Mouse (Mus musculus) layer of hippocampus, adult 9-10 months (tissue): ENCODE measurements around the gene D8Ertd738e.

Experiments
- DNase-seq: peaks from one replicate; pipeline ENCODE4 v3.0.0; 2022; ENCODE audit warnings: low spot score

The D8Ertd738e gene

GRCm38 (mm10) chr8:84236410-84236997 is 13.0 kb downstream of the D8Ertd738e start:
- DNase-seq, result no peak

- DNase-seq, result no peak
Measured at GRCm38 (mm10) chr8:84235746-84236409, 13.6 kb downstream of the D8Ertd738e start.

DNA sequence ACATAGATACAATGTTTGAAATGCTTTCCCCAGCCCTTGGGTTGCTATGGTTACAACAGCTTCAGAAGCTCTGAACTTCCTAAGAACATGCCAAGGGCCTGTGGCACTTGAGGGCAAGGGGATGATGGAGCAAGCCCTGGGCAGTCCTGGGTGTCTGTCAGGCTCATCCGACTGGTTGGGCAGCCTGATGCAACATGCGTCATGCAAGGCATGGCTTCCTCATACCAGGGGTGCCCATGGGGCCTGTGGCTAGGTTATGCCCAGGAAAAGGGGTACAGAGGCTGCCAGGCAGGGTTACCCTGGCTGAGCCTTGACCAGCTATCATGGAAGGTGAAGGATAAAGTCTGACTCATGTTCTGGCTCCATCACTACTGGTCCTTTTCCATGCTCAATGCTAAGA is 16.5 kb downstream of the D8Ertd738e start:
- DNase-seq, result no peak

GRCm38 (mm10) chr8:84230735-84231134 is 18.8 kb downstream of the D8Ertd738e start:
- no peak for DNase-seq

DNA sequence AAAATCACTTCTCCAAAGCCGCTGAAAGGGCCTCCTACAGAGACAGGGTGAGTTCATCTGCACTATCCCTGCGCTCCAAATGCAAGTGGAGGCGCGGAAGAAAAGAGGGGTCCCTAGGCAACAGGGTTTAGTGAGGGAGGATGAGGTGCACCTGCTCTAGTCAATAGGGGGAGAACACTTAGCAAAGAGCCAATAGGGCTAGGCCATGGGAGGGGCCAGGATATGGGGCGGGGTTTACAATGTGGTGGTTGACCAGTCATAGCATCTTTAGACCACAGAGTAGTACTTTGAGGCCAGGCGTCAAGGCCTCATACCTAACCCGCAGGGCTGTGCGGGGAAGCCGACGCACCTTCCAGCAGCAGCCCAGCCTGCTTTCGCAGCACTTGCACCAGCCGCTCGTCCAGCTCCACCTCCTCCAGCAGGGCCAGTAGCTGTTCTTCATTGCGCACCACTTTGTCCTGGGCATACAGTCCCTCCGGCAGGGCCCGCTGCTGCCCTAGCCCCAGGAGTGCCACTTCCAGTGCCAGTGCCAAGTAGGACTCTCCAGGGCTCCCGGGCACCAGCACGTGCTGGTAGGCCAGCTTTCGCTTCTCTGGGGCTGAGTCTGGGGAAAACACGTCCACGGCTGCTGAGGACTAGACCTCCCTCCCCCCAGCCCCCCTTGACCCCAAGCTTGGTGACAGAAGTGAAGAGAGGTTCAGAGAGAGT is 26.0 kb downstream of the D8Ertd738e start:
- no peak for DNase-seq

DNA sequence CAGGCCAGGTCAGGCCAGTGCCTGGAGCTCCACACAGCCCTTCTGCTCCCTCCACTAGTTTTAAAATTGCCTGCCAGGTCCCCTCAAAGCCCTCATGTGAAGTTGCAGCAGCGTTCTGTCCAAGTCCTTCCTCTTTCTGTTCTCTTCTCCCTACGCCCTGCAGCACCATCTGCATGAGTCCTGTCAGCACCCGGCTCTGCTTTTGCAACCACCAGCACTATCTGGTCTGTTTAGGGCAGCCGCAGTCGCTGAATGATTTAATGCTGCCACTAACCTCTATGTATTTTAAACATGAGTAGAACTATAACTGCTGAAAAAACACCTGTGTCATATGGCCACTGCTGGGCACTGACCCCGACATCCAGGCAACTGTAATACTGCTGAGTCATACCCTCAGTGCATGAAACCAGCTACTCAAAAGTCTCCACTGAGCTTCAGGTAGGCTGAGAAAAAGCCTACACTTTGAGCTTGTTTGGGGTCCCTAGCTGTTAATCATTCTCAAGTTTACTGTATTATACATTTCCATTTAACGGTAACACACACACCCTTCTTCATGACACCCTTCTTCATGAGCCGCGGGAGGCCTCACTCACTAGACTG is 26.9 kb downstream of the D8Ertd738e start:
- DNase-seq, result no peak

DNA sequence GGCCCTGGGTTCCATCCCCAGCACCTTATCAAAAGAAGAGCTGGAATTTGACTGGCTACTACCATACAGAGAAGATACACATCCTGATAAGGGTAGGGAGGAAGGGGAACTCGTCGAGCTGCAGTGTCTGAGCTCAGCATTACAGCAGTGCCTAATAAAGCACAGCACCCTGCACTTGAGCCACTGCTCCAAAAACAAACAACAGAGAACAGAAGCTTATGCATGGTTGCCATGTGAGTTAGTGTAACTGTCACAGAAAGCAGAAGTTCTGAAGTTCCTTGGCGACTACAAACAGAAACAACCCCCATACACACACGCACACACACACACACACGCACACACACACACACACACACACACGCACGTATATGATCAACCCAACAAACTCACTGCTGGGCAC is 29.4 kb downstream of the D8Ertd738e start:
- no peak for DNase-seq

GRCm38 (mm10) chr8:84218143-84218542 is 31.4 kb downstream of the D8Ertd738e start:
- DNase-seq, result no peak

GRCm38 (mm10) chr8:84217206-84217605 is 32.3 kb downstream of the D8Ertd738e start:
- no peak for DNase-seq

DNA sequence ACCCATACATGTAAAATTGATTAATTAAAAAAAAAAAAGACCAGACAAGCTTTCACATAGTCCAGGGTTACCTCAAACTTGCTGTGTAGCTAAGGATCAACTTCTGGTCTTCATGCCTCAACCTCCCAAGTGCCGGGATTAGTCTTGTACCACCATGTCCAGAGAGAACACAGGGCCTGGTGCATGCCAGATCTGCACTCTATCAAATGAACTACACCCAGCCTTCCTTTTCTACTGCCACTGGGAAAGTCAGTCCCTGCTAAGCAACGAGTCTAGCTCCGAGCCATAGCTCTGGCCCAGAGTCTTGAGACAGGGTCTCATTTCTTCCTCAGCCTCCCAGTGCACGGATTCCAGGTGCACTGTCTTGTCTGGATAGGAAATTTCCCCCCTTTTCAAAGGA is 36.2 kb downstream of the D8Ertd738e start:
- DNase-seq, result no peak

DNA sequence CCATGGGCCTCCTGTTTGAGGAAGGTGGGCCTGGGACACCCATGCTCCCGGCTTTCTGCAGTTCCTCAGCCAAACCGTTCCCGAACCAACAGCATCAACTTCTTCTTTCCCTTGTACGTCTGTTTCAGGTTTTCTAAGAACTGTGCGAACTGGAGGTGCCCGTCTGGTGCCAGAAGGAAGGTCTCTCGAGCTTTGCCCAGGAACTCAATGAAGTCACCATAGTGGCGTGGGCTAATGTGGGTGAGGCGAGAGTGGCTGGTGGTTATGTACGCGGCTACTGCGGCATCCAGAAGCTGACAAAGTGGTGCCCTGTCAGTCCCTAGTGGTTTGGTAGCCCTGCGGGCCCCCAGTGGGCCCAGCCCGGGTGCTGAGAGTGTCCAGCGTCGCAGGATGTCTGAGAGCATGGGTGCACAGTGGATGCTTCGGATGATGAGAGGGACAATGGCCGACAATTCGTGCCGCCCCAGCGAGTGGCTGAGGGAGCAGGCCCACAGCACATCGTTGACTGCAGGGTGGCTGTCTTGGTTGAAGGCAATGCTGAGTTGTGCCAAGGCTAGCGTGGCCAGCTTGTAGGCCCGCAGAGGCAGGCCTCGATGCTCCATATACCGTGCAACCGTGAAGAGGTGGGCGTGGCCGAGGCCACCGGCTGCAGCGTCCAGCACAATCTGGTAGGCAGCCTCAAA is 37.5 kb downstream of the D8Ertd738e start:
- no peak for DNase-seq

DNA sequence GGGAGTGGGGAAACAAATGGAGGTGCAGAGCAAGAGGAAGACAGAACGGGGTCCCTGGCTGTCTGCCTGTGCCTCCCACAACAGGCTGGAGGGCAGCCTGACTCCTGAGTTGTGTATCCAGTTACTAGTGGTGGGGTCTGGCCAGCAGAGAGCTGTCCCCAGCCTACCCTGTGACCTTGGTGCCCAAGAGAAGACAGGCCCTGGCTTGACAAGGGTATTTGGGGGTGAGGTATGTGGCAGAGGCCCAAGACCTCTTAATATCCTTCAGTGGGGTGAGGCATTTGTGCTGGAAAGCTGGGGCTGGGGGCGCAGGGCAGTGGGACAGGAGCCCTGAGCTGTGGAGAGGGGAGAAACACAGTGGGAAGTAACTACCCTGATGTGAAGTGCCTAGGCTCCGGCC is 38.3 kb downstream of the D8Ertd738e start:
- no peak for DNase-seq

- DNase-seq, result no peak
Measured at GRCm38 (mm10) chr8:84210167-84210791, 39.2 kb downstream of the D8Ertd738e start.

GRCm38 (mm10) chr8:84208381-84209380 is 40.8 kb downstream of the D8Ertd738e start:
- DNase-seq, result no peak

DNA sequence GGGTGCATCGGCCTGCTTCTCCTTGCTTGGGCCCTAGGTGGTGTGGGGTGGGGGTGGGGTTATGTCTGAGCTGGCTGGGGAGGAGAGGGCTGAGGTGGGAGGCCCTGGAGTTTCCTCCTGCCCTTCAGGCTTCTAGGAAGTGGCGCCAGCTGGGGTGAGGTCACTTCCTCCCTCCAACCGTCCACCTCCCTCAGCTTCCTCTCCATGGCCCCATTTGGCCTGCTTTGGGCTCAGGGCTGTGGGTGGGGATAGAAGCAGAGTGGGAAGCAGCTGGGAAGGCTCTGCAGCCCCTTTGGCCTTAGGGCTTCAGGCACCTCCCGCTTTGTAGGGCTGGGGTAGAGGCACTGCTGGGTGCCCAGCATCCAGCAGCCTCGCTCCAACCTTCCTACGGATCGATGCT is 41.7 kb downstream of the D8Ertd738e start:
- DNase-seq, result no peak

GRCm38 (mm10) chr8:84206666-84207065 is 42.9 kb downstream of the D8Ertd738e start:
- DNase-seq, result no peak

DNA sequence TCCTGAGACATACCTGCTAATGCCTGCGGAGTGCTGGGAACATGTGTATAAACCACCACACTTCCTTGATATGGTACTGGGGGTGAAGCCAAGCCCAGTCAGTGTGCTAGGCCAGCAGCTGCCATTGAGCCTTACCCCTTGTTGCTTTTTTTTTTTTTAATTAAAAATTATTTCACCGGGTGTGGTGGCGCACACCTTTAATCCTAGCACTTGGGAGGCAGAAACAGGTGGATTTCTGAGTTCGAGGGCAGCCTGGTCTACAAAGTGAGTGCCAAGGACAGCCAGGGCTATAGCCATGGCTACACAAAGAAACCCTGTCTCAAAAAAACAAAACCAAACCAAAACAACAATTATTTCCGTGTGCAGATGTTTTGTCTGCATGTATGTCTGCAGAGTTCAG is 44.4 kb downstream of the D8Ertd738e start:
- no peak for DNase-seq

GRCm38 (mm10) chr8:84203975-84204772 is 45.3 kb downstream of the D8Ertd738e start:
- no peak for DNase-seq

GRCm38 (mm10) chr8:84202938-84203917 is 46.3 kb downstream of the D8Ertd738e start:
- DNase-seq, result no peak
